Mouse (Mus musculus): ENCODE data around the gene Olfr1259. TPM values are rescaled to one million over a fixed set of nuclear protein-coding genes. Genes with fewer than 3 reads are reported as not detected.
"Not testable (repeated sequence)": the region's sequence is repeated elsewhere in the genome, so short reads cannot be mapped to it uniquely, and the experiment has no call there.

The Olfr1259 gene
- not detected in 2 replicates for polyA plus RNA-seq (2014; fragmentation: Nextera tagmentation; extraction: Ambion mirVana)

DNA sequence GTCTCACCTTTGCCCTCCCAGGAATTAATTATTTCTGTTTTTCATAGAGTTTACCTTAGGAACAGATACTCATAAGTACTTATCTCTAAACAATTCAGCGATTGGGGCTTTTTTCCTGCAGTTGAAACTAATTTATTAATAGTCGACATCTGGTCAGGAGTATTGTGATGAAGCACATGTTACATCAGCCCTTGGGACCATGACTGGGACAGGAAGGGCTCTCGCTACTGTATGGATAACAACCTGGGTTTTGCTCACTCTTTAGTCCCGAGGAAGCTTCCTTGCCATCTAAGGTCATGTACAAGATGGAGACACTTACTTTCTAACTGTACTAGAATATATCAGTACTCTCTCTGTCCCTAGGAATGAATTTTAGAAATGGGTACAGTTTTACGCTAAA, at the start of gene Olfr1259:
Gene Olfr1259, minus strand, starts transcription at position 101 of the 400 bp plus-strand sequence.
- Histone ChIP-seq H3K27me3 (replicated peaks; ENCODE audit: control insufficient read depth, insufficient read depth, low read length) (no peaks in the 10 kb centered on the region), H3K9ac (ENCODE audit: low read depth, low read length) (no peak within 1 kb of the TSS), H3K36me3 (ENCODE audit: control insufficient read depth, insufficient read depth, low read length) (no peaks in the 10 kb centered on the region), H3K27ac (replicated peaks; ENCODE audit: low read depth, low read length) (no peak within 1 kb of the TSS), H3K4me1 (ENCODE audit: control insufficient read depth, insufficient read depth, low read length) (no peaks in the 10 kb centered on the region), H3K9me3 (ENCODE audit: control insufficient read depth, low read length) (no peaks in the 10 kb centered on the region), H3K4me3 (ENCODE audit: low read depth, low read length) (no peak within 1 kb of the TSS), H3K4me2 (ENCODE audit: low read depth, low read length) (no peak within 1 kb of the TSS)
- no peak for ATAC-seq (ENCODE audit: low read depth)
- 76% methylated on average over 5 of the region's 5 CpGs for WGBS
- DNase-seq (ENCODE audit: low spot score): no peak

DNA sequence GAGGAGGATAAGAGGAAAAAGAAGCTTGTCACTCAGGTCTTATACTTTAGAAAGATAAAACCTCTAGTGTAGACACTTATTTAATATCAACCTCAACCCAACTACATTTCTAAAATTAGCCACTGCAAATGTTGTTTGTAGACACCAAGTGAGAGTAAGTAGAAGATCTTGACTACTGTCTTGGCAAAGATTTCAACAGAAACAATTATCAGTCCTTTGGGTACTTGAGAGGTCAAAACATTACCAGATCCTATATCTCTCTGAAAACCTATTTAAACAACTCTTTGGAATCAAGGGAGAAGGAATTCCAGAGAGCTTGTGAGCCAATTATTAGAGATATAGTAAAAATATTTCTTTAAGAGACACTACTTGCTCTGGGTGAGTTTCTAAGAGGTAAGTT, 42.5 kb upstream of the Olfr1259 start, which contains the start of gene Olfr1261:
Gene Olfr1261, plus strand, starts transcription at position 301 of the 400 bp plus-strand sequence.
- no peaks in the 10 kb centered on the region for H3K27me3 ChIP-seq (replicated peaks; ENCODE audit: control insufficient read depth, insufficient read depth, low read length)
- no peak within 1 kb of the TSS for H3K4me2 ChIP-seq (ENCODE audit: low read depth, low read length)
- no peak within 1 kb of the TSS for H3K9ac ChIP-seq (ENCODE audit: low read depth, low read length)
- ATAC-seq (ENCODE audit: low read depth) (no peak), DNase-seq (ENCODE audit: low spot score) (no peak)
- H3K4me3 ChIP-seq (ENCODE audit: low read depth, low read length): no peak within 1 kb of the TSS
- H3K4me1 ChIP-seq (ENCODE audit: control insufficient read depth, insufficient read depth, low read length): no peaks in the 10 kb centered on the region
- no peaks in the 10 kb centered on the region for H3K9me3 ChIP-seq (ENCODE audit: control insufficient read depth, low read length)
- H3K27ac ChIP-seq (replicated peaks; ENCODE audit: low read depth, low read length): no peak within 1 kb of the TSS
- H3K36me3 ChIP-seq (ENCODE audit: control insufficient read depth, insufficient read depth, low read length): no peaks in the 10 kb centered on the region

DNA sequence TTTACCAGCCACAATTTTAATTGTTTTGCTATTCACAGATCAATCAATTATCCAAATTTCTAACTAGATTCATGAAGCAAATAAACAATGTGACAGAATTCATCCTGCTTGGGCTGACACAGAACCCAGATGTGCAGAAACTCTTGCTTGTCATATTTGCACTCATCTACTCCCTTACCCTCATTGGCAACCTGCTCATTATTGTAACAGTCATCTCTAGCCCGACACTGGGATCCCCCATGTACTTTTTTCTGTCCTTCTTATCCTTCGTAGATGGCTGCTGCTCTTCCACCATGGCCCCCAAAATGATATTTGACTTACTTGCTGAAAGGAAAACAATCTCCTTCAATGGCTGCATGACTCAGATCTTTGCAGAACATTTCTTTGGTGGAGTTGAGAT, 29.2 kb upstream of the Olfr1259 start:
- Histone ChIP-seq H3K9ac (ENCODE audit: low read depth, low read length) (no peak overlapping the region), H3K27me3 (replicated peaks; ENCODE audit: control insufficient read depth, insufficient read depth, low read length) (no peaks in the 10 kb centered on the region), H3K27ac (replicated peaks; ENCODE audit: low read depth, low read length) (no peak overlapping the region), H3K9me3 (ENCODE audit: control insufficient read depth, low read length) (no peaks in the 10 kb centered on the region), H3K36me3 (ENCODE audit: control insufficient read depth, insufficient read depth, low read length) (no peaks in the 10 kb centered on the region), H3K4me1 (ENCODE audit: control insufficient read depth, insufficient read depth, low read length) (no peaks in the 10 kb centered on the region), H3K4me3 (ENCODE audit: low read depth, low read length) (no peak overlapping the region), H3K4me2 (ENCODE audit: low read depth, low read length) (no peak overlapping the region)
- ATAC-seq (ENCODE audit: low read depth) (no peak), DNase-seq (ENCODE audit: low spot score) (no peak)
- 84% methylated on average over 2 of the region's 2 CpGs for WGBS

DNA sequence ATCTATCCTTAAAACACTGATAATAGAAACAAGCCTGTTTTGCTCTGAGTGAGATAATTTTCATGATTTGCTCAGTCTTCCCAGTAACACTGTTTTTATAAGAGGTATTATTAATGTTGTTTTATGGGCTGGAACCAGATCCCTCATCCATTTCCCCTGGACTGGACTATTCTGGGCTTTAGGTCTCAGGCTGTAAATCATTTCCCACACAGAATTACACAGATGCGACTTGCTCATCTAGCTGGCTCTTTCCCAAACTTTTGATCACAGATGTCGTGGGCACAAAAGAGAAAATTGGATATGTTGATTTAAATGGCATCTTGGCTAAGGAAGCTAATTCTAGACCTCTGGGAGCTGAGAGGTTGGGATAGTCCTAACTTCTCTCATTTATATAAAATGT, 25.7 kb upstream of the Olfr1259 start, which contains the start of gene Olfr1260:
Gene Olfr1260, plus strand, starts transcription at position 157 of the 400 bp plus-strand sequence.
- H3K9me3 ChIP-seq (ENCODE audit: control insufficient read depth, low read length): no peaks in the 10 kb centered on the region
- 51% methylated on average over 2 of the region's 2 CpGs for WGBS
- no peak within 1 kb of the TSS for H3K27ac ChIP-seq (replicated peaks; ENCODE audit: low read depth, low read length)
- H3K4me3 ChIP-seq (ENCODE audit: low read depth, low read length): no peak within 1 kb of the TSS
- H3K36me3 ChIP-seq (ENCODE audit: control insufficient read depth, insufficient read depth, low read length): no peaks in the 10 kb centered on the region
- ATAC-seq (ENCODE audit: low read depth) (no peak), DNase-seq (ENCODE audit: low spot score) (no peak)
- H3K4me2 ChIP-seq (ENCODE audit: low read depth, low read length): no peak within 1 kb of the TSS
- no peaks in the 10 kb centered on the region for H3K4me1 ChIP-seq (ENCODE audit: control insufficient read depth, insufficient read depth, low read length)
- H3K27me3 ChIP-seq (replicated peaks; ENCODE audit: control insufficient read depth, insufficient read depth, low read length): no peaks in the 10 kb centered on the region
- H3K9ac ChIP-seq (ENCODE audit: low read depth, low read length): no peak within 1 kb of the TSS

DNA sequence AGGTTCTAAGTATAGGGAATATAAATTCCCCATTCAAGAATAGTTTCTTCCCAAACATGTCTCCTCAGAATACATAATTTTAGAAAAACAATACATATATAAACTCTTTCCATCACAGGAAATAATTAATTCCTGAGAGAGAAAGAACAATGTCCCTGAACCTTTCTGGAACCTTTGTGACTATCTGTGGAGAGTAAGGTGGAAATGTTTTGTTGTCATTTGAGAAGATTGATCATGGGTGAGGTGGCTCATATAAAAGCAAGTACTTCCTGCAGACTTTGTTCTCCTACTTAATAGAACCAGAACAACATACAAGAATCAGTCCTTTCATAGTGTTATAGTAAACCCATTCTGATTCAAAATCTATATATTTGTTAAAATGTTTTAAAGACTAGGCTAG, 21.5 kb downstream of the Olfr1259 start, which contains the start of gene Olfr1258:
Gene Olfr1258, plus strand, starts transcription at position 301 of the 400 bp plus-strand sequence.
- Histone ChIP-seq H3K4me3 (ENCODE audit: low read depth, low read length) (no peak within 1 kb of the TSS), H3K4me1 (ENCODE audit: control insufficient read depth, insufficient read depth, low read length) (no peaks in the 10 kb centered on the region), H3K4me2 (ENCODE audit: low read depth, low read length) (no peak within 1 kb of the TSS), H3K27me3 (replicated peaks; ENCODE audit: control insufficient read depth, insufficient read depth, low read length) (no peaks in the 10 kb centered on the region), H3K9ac (ENCODE audit: low read depth, low read length) (no peak within 1 kb of the TSS), H3K36me3 (ENCODE audit: control insufficient read depth, insufficient read depth, low read length) (no peaks in the 10 kb centered on the region), H3K9me3 (ENCODE audit: control insufficient read depth, low read length) (no peaks in the 10 kb centered on the region), H3K27ac (replicated peaks; ENCODE audit: low read depth, low read length) (no peak within 1 kb of the TSS)
- ATAC-seq (ENCODE audit: low read depth) (no peak), DNase-seq (ENCODE audit: low spot score) (no peak)

DNA sequence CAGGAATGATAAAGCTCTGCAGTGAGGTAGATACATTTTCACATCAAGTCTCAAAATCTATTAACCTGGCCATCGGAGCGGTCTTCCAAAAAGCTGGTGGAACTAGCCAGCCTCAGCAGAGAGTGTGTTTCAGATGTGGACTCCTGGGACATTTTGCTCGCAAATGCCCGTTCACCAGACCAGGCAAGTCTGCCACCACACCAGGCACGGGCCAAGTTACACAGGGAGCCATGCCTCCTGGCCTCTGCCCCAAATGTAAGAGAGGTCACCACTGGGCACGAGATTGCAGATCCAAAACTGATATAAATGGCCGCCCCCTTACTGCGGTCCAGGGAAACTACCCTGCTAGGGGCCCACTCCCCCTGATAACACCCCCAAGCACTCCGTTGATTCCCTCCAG, 35.8 kb downstream of the Olfr1259 start:
- not testable (repeated sequence) for H3K4me3 ChIP-seq (ENCODE audit: low read depth, low read length); ATAC-seq (ENCODE audit: low read depth); H3K4me1 ChIP-seq (ENCODE audit: control insufficient read depth, insufficient read depth, low read length); H3K4me2 ChIP-seq (ENCODE audit: low read depth, low read length); H3K27ac ChIP-seq (replicated peaks; ENCODE audit: low read depth, low read length); H3K27me3 ChIP-seq (replicated peaks; ENCODE audit: control insufficient read depth, insufficient read depth, low read length); H3K36me3 ChIP-seq (ENCODE audit: control insufficient read depth, insufficient read depth, low read length); H3K9me3 ChIP-seq (ENCODE audit: control insufficient read depth, low read length); DNase-seq (ENCODE audit: low spot score); H3K9ac ChIP-seq (ENCODE audit: low read depth, low read length)
- 95% methylated on average over 9 of the region's 9 CpGs for WGBS

Other genes starting within 250 kb of the Olfr1259 start
- not detected in 2 replicates for gene Olfr1252, start 223.7 kb downstream of the Olfr1259 start, polyA plus RNA-seq (2014; fragmentation: Nextera tagmentation; extraction: Ambion mirVana)
- gene Olfr1253, start 191.6 kb downstream of the Olfr1259 start, polyA plus RNA-seq (2014; fragmentation: Nextera tagmentation; extraction: Ambion mirVana): 0.06 and 0.21 TPM in 2 replicates
- gene Olfr1254, start 155.0 kb downstream of the Olfr1259 start, polyA plus RNA-seq (2014; fragmentation: Nextera tagmentation; extraction: Ambion mirVana): not detected in 2 replicates
- gene Olfr1255, start 136.6 kb downstream of the Olfr1259 start, polyA plus RNA-seq (2014; fragmentation: Nextera tagmentation; extraction: Ambion mirVana): not detected in 2 replicates
- not detected in 2 replicates for gene Olfr1256, start 107.1 kb downstream of the Olfr1259 start, polyA plus RNA-seq (2014; fragmentation: Nextera tagmentation; extraction: Ambion mirVana)
- not detected in 2 replicates for gene Olfr48, start 100.5 kb downstream of the Olfr1259 start, polyA plus RNA-seq (2014; fragmentation: Nextera tagmentation; extraction: Ambion mirVana)
- gene Olfr1257, start 70.2 kb downstream of the Olfr1259 start, polyA plus RNA-seq (2014; fragmentation: Nextera tagmentation; extraction: Ambion mirVana): not detected in 2 replicates
- gene Olfr1258, start 21.4 kb downstream of the Olfr1259 start, polyA plus RNA-seq (2014; fragmentation: Nextera tagmentation; extraction: Ambion mirVana): 0.03 and 0.14 TPM in 2 replicates
- 0.10 and 0.33 TPM in 2 replicates for gene Olfr1260, start 25.7 kb upstream of the Olfr1259 start, polyA plus RNA-seq (2014; fragmentation: Nextera tagmentation; extraction: Ambion mirVana)
- not detected in 2 replicates for gene Olfr1261, start 42.6 kb upstream of the Olfr1259 start, polyA plus RNA-seq (2014; fragmentation: Nextera tagmentation; extraction: Ambion mirVana)
- not detected in 2 replicates for gene Olfr1262, start 51.5 kb upstream of the Olfr1259 start, polyA plus RNA-seq (2014; fragmentation: Nextera tagmentation; extraction: Ambion mirVana)
- not detected in 2 replicates for gene Olfr1263, start 63.5 kb upstream of the Olfr1259 start, polyA plus RNA-seq (2014; fragmentation: Nextera tagmentation; extraction: Ambion mirVana)
- 0.40 and 0.42 TPM in 2 replicates for gene Olfr1264, start 76.9 kb upstream of the Olfr1259 start, polyA plus RNA-seq (2014; fragmentation: Nextera tagmentation; extraction: Ambion mirVana)
- gene Olfr1265, start 86.7 kb upstream of the Olfr1259 start, polyA plus RNA-seq (2014; fragmentation: Nextera tagmentation; extraction: Ambion mirVana): not detected in 2 replicates
- gene Olfr140, start 114.9 kb upstream of the Olfr1259 start, polyA plus RNA-seq (2014; fragmentation: Nextera tagmentation; extraction: Ambion mirVana): 0.08 TPM in 1 of 2 replicates, not detected in the other
- gene Olfr1269, start 172.7 kb upstream of the Olfr1259 start, polyA plus RNA-seq (2014; fragmentation: Nextera tagmentation; extraction: Ambion mirVana): not detected in 2 replicates
- 0.20 and 0.45 TPM in 2 replicates for gene Olfr32, start 193.6 kb upstream of the Olfr1259 start, polyA plus RNA-seq (2014; fragmentation: Nextera tagmentation; extraction: Ambion mirVana)
- 0.07 TPM in 2 replicates for gene Olfr1270, start 204.4 kb upstream of the Olfr1259 start, polyA plus RNA-seq (2014; fragmentation: Nextera tagmentation; extraction: Ambion mirVana)